Mouse (Mus musculus) megakaryocyte-erythroid progenitor cell, adult 5-6 weeks (primary cell): ENCODE data around the gene Sdccag8. TPM values are rescaled to one million over a fixed set of nuclear protein-coding genes. Genes with fewer than 3 reads are reported as not detected.

Experiments
- ATAC-seq: replicated peaks from 2 replicates; pipeline ENCODE4 v1.8.0; 2016; ENCODE audit warnings: mild to moderate bottlenecking, inconsistent platforms; ENCODE audit not compliant: severe bottlenecking, poor library complexity, low FRiP score, low TSS enrichment
- total RNA-seq, 2 experiments: library from RNA; stranded (forward) in 1 of 2; stranded (reverse) in 1 of 2; fragments of 200-1000, 215-1000 nt in 1 of 2; fragments of >200 nt in 1 of 2; fragmentation: Nextera tagmentation in 1 of 2; gene quantifications; 2 replicates each; pipeline ENCODE4 v1.2.3; 2014 to 2017

The Sdccag8 gene
- total RNA-seq, 2 experiments from 2014 or later: 4.9 to 11.3 TPM

- ATAC-seq: peak; percentile 74
These were observed 182.3 kb downstream of the Sdccag8 start for GRCm38 (mm10) chr1:176996630-176997201.

GRCm38 (mm10) chr1:176997254-176997653 is 182.8 kb downstream of the Sdccag8 start:
- no peak for ATAC-seq

- no peak for ATAC-seq
These were observed 183.5 kb downstream of the Sdccag8 start for GRCm38 (mm10) chr1:176997711-176998689.

- ATAC-seq: no peak
These were observed 184.6 kb downstream of the Sdccag8 start for GRCm38 (mm10) chr1:176999011-176999410.

GRCm38 (mm10) chr1:177002951-177003350 is 188.5 kb downstream of the Sdccag8 start:
- no peak for ATAC-seq

- no peak for ATAC-seq
These were observed 189.7 kb downstream of the Sdccag8 start for GRCm38 (mm10) chr1:177004041-177004741.

- no peak for ATAC-seq
These were observed 192.9 kb downstream of the Sdccag8 start for GRCm38 (mm10) chr1:177007405-177007804.

GRCm38 (mm10) chr1:177008777-177009176 is 194.3 kb downstream of the Sdccag8 start:
- 0 out of 2 replicates have a peak, but pooled peaks have one; percentile 38 for ATAC-seq

- ATAC-seq: no peak
These were observed 195.6 kb downstream of the Sdccag8 start for GRCm38 (mm10) chr1:177010041-177010440.

GRCm38 (mm10) chr1:177010607-177011302 is 196.3 kb downstream of the Sdccag8 start:
- no peak for ATAC-seq

- no peak for ATAC-seq
These were observed 197.2 kb downstream of the Sdccag8 start for GRCm38 (mm10) chr1:177011688-177012087.

GRCm38 (mm10) chr1:177012774-177013173 is 198.3 kb downstream of the Sdccag8 start:
- no peak for ATAC-seq

GRCm38 (mm10) chr1:177013313-177013712 is 198.9 kb downstream of the Sdccag8 start:
- ATAC-seq: no peak

GRCm38 (mm10) chr1:177013776-177014175 is 199.3 kb downstream of the Sdccag8 start:
- ATAC-seq: no peak

- no peak for ATAC-seq
These were observed 199.9 kb downstream of the Sdccag8 start for GRCm38 (mm10) chr1:177014346-177014745.

GRCm38 (mm10) chr1:177014921-177015439 is 200.5 kb downstream of the Sdccag8 start:
- ATAC-seq: no peak

GRCm38 (mm10) chr1:177015917-177016316 is 201.5 kb downstream of the Sdccag8 start:
- no peak for ATAC-seq

GRCm38 (mm10) chr1:177016729-177017128 is 202.3 kb downstream of the Sdccag8 start:
- no peak for ATAC-seq

GRCm38 (mm10) chr1:177018750-177019149 is 204.3 kb downstream of the Sdccag8 start:
- no peak for ATAC-seq
